Mouse (Mus musculus) C2C12 (cell line): ENCODE data around the gene Gm20388. TPM values are rescaled to one million over a fixed set of nuclear protein-coding genes. Genes with fewer than 3 reads are reported as not detected.

Experiments
- H3K27me3 ChIP-seq: one replicate; pipeline ENCODE4 v1.6.1; 2011; ENCODE audit not compliant: control insufficient read depth, insufficient read depth, insufficient read length
- H3K36me3 ChIP-seq: one replicate; pipeline ENCODE4 v1.6.1; 2011; ENCODE audit not compliant: control insufficient read depth, insufficient read depth
- H3K4me3 ChIP-seq: one replicate; pipeline ENCODE4 v1.5.1; 2011; ENCODE audit warnings: mild to moderate bottlenecking, control low read depth; ENCODE audit not compliant: poor library complexity, insufficient read depth, severe bottlenecking
- H3K79me2 ChIP-seq: one replicate; pipeline ENCODE4 v1.6.1; 2011; ENCODE audit not compliant: control insufficient read depth, insufficient read depth
- H3K79me3 ChIP-seq: one replicate; pipeline ENCODE4 v1.6.1; 2011; ENCODE audit warnings: low read depth, control low read depth
- H3ac ChIP-seq: one replicate; pipeline ENCODE3; 2011; ENCODE audit warnings: low read depth; ENCODE audit not compliant: control insufficient read depth, insufficient read length
- CEBPB ChIP-seq: IDR thresholded peaks from one replicate; pipeline ENCODE4 v1.6.1; 2011; ENCODE audit warnings: low read depth, mild to moderate bottlenecking, control low read depth, moderate library complexity
- CTCF ChIP-seq: IDR thresholded peaks from one replicate; pipeline ENCODE4 v1.5.1; 2011; ENCODE audit not compliant: control insufficient read depth, insufficient read depth, insufficient read length
- FOSL1 ChIP-seq: IDR thresholded peaks from one replicate; pipeline ENCODE4 v1.8.0; 2011; ENCODE audit warnings: mild to moderate bottlenecking, low read length; ENCODE audit not compliant: poor library complexity, insufficient read depth, severe bottlenecking
- MAX ChIP-seq: IDR thresholded peaks from one replicate; pipeline ENCODE4 v1.6.1; 2011; ENCODE audit warnings: mild to moderate bottlenecking, control low read depth
- MYOD1 ChIP-seq: IDR thresholded peaks from one replicate; pipeline ENCODE4 v1.6.1; 2011; ENCODE audit warnings: low read depth; ENCODE audit not compliant: control insufficient read depth, insufficient read length
- MYOG ChIP-seq: IDR thresholded peaks from one replicate; pipeline ENCODE4 v1.6.1; 2011; ENCODE audit not compliant: control insufficient read depth, insufficient read length; ENCODE audit errors: extremely low read depth
- USF1 ChIP-seq: IDR thresholded peaks from one replicate; pipeline ENCODE4 v1.6.1; 2011; ENCODE audit warnings: low read depth, mild to moderate bottlenecking, control low read depth, moderate library complexity
- polyA plus RNA-seq: library from polyadenylated mRNA; unstranded; fragments of >200 nt; fragmentation: generic; extraction: Trizol; gene quantifications from one replicate; pipeline ENCODE4 v1.2.1, GENCODE M21; 2012; ENCODE audit warnings: missing spikeins

Gm20388 gene
- polyA plus RNA-seq, 1 experiment: 15.0 TPM

- TF ChIP-seq CTCF (peak; percentile 90), MYOG (no peak), FOSL1 (no peak), CEBPB (no peak)
- Histone ChIP-seq H3K36me3 (no peaks in the 10 kb centered on the region), H3ac (no peak overlapping the region), H3K4me3 (no peak overlapping the region), H3K79me2 (no peaks in the 10 kb centered on the region), H3K79me3 (no peaks in the 10 kb centered on the region), H3K27me3 (peaks cover 13% of the 10 kb centered on the region)
Measured at GRCm38 (mm10) chr8:122830349-122831061, 2919.9 kb downstream of the Gm20388 start.

GRCm38 (mm10) chr8:122834416-122834815, 2923.8 kb downstream of the Gm20388 start:
- peaks cover 4% of the 10 kb centered on the region for H3K27me3 ChIP-seq
- H3ac ChIP-seq: no peak overlapping the region
- TF ChIP-seq CTCF (no peak), MYOG (no peak), MYOD1 (no peak), CEBPB (no peak), MAX (no peak), FOSL1 (no peak), USF1 (no peak)
- no peaks in the 10 kb centered on the region for H3K79me3 ChIP-seq
- H3K36me3 ChIP-seq: no peaks in the 10 kb centered on the region
- no peaks in the 10 kb centered on the region for H3K79me2 ChIP-seq
- no peak overlapping the region for H3K4me3 ChIP-seq

- no peaks in the 10 kb centered on the region for H3K79me2 ChIP-seq
- H3ac ChIP-seq: no peak overlapping the region
- H3K27me3 ChIP-seq: peaks cover 4% of the 10 kb centered on the region
- no peak overlapping the region for H3K4me3 ChIP-seq
- TF ChIP-seq CTCF: peak; percentile 70
- TF ChIP-seq MAX: no peak
- TF ChIP-seq MYOD1: no peak
- no peak for TF ChIP-seq FOSL1
- TF ChIP-seq CEBPB: no peak
- TF ChIP-seq MYOG: no peak
- no peaks in the 10 kb centered on the region for H3K36me3 ChIP-seq
- H3K79me3 ChIP-seq: no peaks in the 10 kb centered on the region
Measured at GRCm38 (mm10) chr8:122834971-122835370, 2924.3 kb downstream of the Gm20388 start.

- H3K36me3 ChIP-seq: no peaks in the 10 kb centered on the region
- TF ChIP-seq CTCF: no peak
- TF ChIP-seq FOSL1: no peak
- TF ChIP-seq CEBPB: no peak
- H3K79me3 ChIP-seq: no peaks in the 10 kb centered on the region
- no peak overlapping the region for H3K4me3 ChIP-seq
- H3K27me3 ChIP-seq: peaks cover 4% of the 10 kb centered on the region
- no peaks in the 10 kb centered on the region for H3K79me2 ChIP-seq
- H3ac ChIP-seq: no peak overlapping the region
Measured at GRCm38 (mm10) chr8:122836199-122836598, 2925.6 kb downstream of the Gm20388 start.

- Histone ChIP-seq H3K36me3 (no peaks in the 10 kb centered on the region), H3K79me2 (no peaks in the 10 kb centered on the region), H3K4me3 (no peak overlapping the region), H3K27me3 (peaks cover 4% of the 10 kb centered on the region), H3ac (no peak overlapping the region), H3K79me3 (no peaks in the 10 kb centered on the region)
- TF ChIP-seq CTCF (no peak), CEBPB (no peak), MYOG (no peak)
Measured at GRCm38 (mm10) chr8:122836696-122837095, 2926.1 kb downstream of the Gm20388 start.

- H3K27me3 ChIP-seq: peaks cover 4% of the 10 kb centered on the region
- no peak for TF ChIP-seq CTCF
- no peak for TF ChIP-seq MYOD1
- TF ChIP-seq MYOG: no peak
- no peak for TF ChIP-seq MAX
- TF ChIP-seq CEBPB: no peak
- TF ChIP-seq FOSL1: no peak
- TF ChIP-seq USF1: no peak
- H3K4me3 ChIP-seq: no peak overlapping the region
Measured at GRCm38 (mm10) chr8:122844161-122844560, 2933.5 kb downstream of the Gm20388 start.

More at GRCm38 (mm10) chr8:122844161-122844560, 2933.5 kb downstream of the Gm20388 start:
- Histone ChIP-seq H3K79me3 (no peaks in the 10 kb centered on the region), H3K36me3 (no peaks in the 10 kb centered on the region), H3ac (no peak overlapping the region), H3K79me2 (no peaks in the 10 kb centered on the region)
